Mouse (Mus musculus): ENCODE data around the gene Schip1. TPM values are rescaled to one million over a fixed set of nuclear protein-coding genes. Genes with fewer than 3 reads are reported as not detected.

Gene Schip1
- polyA plus RNA-seq, 1 experiment: 8.0 TPM

DNA sequence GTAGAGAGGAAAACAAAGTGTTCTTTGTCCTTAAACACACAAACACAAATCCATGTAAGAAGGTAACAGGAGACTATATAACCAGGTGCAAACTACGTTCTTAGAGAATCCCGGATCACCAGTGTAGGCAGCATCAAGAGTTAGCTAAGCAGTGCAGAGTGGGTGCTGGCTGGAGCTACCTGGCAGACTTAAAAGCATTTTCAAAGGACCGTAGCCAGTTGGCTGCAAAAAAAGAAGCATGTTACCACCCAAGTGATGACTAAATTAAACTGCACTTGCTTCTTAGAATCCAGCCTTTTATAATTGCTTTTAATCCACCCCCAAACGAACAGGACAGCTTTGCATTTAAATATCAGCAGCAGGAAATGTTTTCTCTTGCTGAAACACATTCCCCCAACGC lies 402.0 kb downstream of the Schip1 start:
- 67% methylated on average over 5 of the region's 5 CpGs for WGBS
- no peak for TF ChIP-seq CTCF (IDR thresholded peaks at IDR 0.05; ENCODE audit: control insufficient read depth, insufficient read depth, low read length)
- no peak for TF ChIP-seq POLR2A (IDR thresholded peaks at IDR 0.05; ENCODE audit: borderline replicate concordance, control insufficient read depth, low read depth, low read length)
- Histone ChIP-seq H3K4me1 (ENCODE audit: control insufficient read depth, insufficient read depth, low read length) (no peaks in the 10 kb centered on the region), H3K27ac (ENCODE audit: control insufficient read depth, insufficient read depth, low read depth, low read length, poor library complexity) (no peak overlapping the region), H3K4me3 (replicated peaks; ENCODE audit: control insufficient read depth, low read depth, low read length) (no peak overlapping the region)

DNA sequence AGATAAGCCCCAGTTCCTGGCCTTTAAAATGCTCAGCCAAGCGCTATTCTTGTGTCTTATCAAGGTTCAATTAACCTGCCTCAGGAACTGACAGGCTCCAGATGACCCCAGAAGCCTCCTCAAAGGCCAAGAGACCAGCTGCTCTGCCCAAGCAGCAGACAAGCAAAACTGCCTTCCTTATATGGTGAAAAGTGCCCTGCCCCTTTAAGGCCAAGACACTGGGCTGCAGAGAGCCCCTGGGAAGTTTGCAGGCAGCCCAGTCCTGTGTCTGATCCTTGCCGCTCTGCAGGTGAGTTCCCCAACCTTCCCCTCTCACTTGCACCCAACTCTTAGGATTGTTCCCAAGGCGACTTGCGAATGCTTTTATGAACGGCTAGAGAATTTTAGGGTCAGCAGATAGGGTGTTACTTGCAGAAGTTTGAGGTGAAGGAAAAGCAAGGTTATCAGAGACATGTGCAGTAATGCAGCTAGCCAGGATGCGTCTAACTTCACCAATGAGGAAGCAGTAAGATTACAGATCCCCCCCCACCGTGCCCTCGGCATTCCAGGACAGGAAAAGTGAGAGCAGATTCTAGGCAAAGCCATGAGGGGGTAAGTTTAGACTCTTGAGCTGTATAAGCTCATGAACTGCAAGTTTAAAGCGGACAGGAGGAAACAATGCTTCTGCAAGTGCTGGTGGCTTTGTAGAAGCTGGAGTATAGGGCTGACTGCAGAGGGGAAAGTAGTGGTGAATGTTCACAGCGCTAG lies 403.5 kb downstream of the Schip1 start:
- Histone ChIP-seq H3K4me3 (replicated peaks; ENCODE audit: control insufficient read depth, low read depth, low read length) (no peak overlapping the region), H3K27ac (ENCODE audit: control insufficient read depth, insufficient read depth, low read depth, low read length, poor library complexity) (no peak overlapping the region), H3K4me1 (ENCODE audit: control insufficient read depth, insufficient read depth, low read length) (no peaks in the 10 kb centered on the region)
- no peak for TF ChIP-seq POLR2A (IDR thresholded peaks at IDR 0.05; ENCODE audit: borderline replicate concordance, control insufficient read depth, low read depth, low read length)
- 16% methylated on average over 10 of the region's 10 CpGs for WGBS

GRCm38 (mm10) chr3:68469643-68470042 lies 405.0 kb downstream of the Schip1 start:
- TF ChIP-seq POLR2A (IDR thresholded peaks at IDR 0.05; ENCODE audit: borderline replicate concordance, control insufficient read depth, low read depth, low read length) (no peak), CTCF (IDR thresholded peaks at IDR 0.05; ENCODE audit: control insufficient read depth, insufficient read depth, low read length) (no peak)

DNA sequence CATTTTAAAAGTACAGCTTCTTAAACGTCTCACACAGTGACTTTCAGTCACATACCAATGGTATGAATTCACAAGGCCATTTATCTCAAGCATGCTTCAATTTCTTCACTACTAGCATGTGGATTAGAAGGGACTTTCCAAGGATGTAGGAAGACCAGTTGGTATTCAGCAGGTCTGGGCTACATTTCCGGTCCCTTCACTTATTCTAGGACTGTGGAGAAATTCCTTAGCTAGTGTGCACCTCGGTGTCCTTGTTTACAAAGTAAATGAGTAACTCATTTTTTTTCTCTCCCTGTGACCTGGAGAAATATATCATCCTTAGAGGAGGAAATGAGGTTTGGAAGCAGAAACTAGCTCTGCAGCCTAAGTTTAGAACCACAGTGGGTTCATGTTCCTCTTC lies 405.5 kb downstream of the Schip1 start:
- WGBS: 60% methylated on average over 3 of the region's 3 CpGs

More at GRCm38 (mm10) chr3:68469643-68470042, 405.0 kb downstream of the Schip1 start:
- H3K27ac ChIP-seq (ENCODE audit: control insufficient read depth, insufficient read depth, low read depth, low read length, poor library complexity): no peak overlapping the region
- 85% methylated on average over 1 of the region's 1 CpGs for WGBS
- no peak overlapping the region for H3K4me3 ChIP-seq (replicated peaks; ENCODE audit: control insufficient read depth, low read depth, low read length)
- H3K4me1 ChIP-seq (ENCODE audit: control insufficient read depth, insufficient read depth, low read length): no peaks in the 10 kb centered on the region

GRCm38 (mm10) chr3:68470622-68471021 lies 406.0 kb downstream of the Schip1 start:
- Histone ChIP-seq H3K4me3 (replicated peaks; ENCODE audit: control insufficient read depth, low read depth, low read length) (no peak overlapping the region), H3K27ac (ENCODE audit: control insufficient read depth, insufficient read depth, low read depth, low read length, poor library complexity) (no peak overlapping the region), H3K4me1 (ENCODE audit: control insufficient read depth, insufficient read depth, low read length) (no peaks in the 10 kb centered on the region)
- TF ChIP-seq CTCF (IDR thresholded peaks at IDR 0.05; ENCODE audit: control insufficient read depth, insufficient read depth, low read length) (no peak), POLR2A (IDR thresholded peaks at IDR 0.05; ENCODE audit: borderline replicate concordance, control insufficient read depth, low read depth, low read length) (no peak)
- WGBS: 66% methylated on average over 5 of the region's 5 CpGs

More for the DNA sequence above, 405.5 kb downstream of the Schip1 start:
- no peak overlapping the region for H3K27ac ChIP-seq (ENCODE audit: control insufficient read depth, insufficient read depth, low read depth, low read length, poor library complexity)
- H3K4me1 ChIP-seq (ENCODE audit: control insufficient read depth, insufficient read depth, low read length): no peaks in the 10 kb centered on the region
- TF ChIP-seq POLR2A (IDR thresholded peaks at IDR 0.05; ENCODE audit: borderline replicate concordance, control insufficient read depth, low read depth, low read length) (no peak), CTCF (IDR thresholded peaks at IDR 0.05; ENCODE audit: control insufficient read depth, insufficient read depth, low read length) (no peak)
- no peak overlapping the region for H3K4me3 ChIP-seq (replicated peaks; ENCODE audit: control insufficient read depth, low read depth, low read length)

DNA sequence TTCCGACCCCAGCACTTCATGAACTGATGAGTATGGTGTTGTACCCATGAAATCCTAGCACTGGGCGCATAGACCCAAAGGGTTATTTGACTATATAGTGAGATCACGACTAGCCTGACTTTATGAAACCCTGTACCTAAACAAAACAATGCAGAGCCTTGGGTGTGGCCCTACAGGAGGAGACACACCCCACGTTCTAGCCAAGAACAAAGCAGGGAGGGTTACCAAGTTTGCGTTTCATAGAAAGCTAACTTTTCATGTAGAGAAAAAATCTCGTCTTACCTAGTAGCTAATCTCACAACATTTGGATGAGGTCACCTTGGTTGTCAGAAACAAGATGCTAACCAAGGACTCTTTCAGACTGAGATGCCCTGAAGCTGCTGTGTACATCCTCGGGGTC lies 411.7 kb downstream of the Schip1 start:
- H3K27ac ChIP-seq (ENCODE audit: control insufficient read depth, insufficient read depth, low read depth, low read length, poor library complexity): no peak overlapping the region
- H3K4me1 ChIP-seq (ENCODE audit: control insufficient read depth, insufficient read depth, low read length): no peaks in the 10 kb centered on the region
- no peak for TF ChIP-seq CTCF (IDR thresholded peaks at IDR 0.05; ENCODE audit: control insufficient read depth, insufficient read depth, low read length)
- no peak for TF ChIP-seq POLR2A (IDR thresholded peaks at IDR 0.05; ENCODE audit: borderline replicate concordance, control insufficient read depth, low read depth, low read length)
- no peak overlapping the region for H3K4me3 ChIP-seq (replicated peaks; ENCODE audit: control insufficient read depth, low read depth, low read length)
- 75% methylated on average over 7 of the region's 7 CpGs for WGBS

GRCm38 (mm10) chr3:68477478-68477877 lies 412.9 kb downstream of the Schip1 start:
- Histone ChIP-seq H3K4me1 (ENCODE audit: control insufficient read depth, insufficient read depth, low read length) (no peaks in the 10 kb centered on the region), H3K27ac (ENCODE audit: control insufficient read depth, insufficient read depth, low read depth, low read length, poor library complexity) (no peak overlapping the region), H3K4me3 (replicated peaks; ENCODE audit: control insufficient read depth, low read depth, low read length) (no peak overlapping the region)
- TF ChIP-seq CTCF (IDR thresholded peaks at IDR 0.05; ENCODE audit: control insufficient read depth, insufficient read depth, low read length): no peak
- no peak for TF ChIP-seq POLR2A (IDR thresholded peaks at IDR 0.05; ENCODE audit: borderline replicate concordance, control insufficient read depth, low read depth, low read length)
- WGBS: 63% methylated on average over 2 of the region's 2 CpGs

GRCm38 (mm10) chr3:68479266-68479665 lies 414.7 kb downstream of the Schip1 start:
- TF ChIP-seq CTCF (IDR thresholded peaks at IDR 0.05; ENCODE audit: control insufficient read depth, insufficient read depth, low read length) (no peak), POLR2A (IDR thresholded peaks at IDR 0.05; ENCODE audit: borderline replicate concordance, control insufficient read depth, low read depth, low read length) (no peak)
- H3K27ac ChIP-seq (ENCODE audit: control insufficient read depth, insufficient read depth, low read depth, low read length, poor library complexity): no peak overlapping the region
- no peaks in the 10 kb centered on the region for H3K4me1 ChIP-seq (ENCODE audit: control insufficient read depth, insufficient read depth, low read length)
- 82% methylated on average over 6 of the region's 6 CpGs for WGBS
- no peak overlapping the region for H3K4me3 ChIP-seq (replicated peaks; ENCODE audit: control insufficient read depth, low read depth, low read length)

GRCm38 (mm10) chr3:68483517-68483916 lies 418.9 kb downstream of the Schip1 start:
- WGBS: 92% methylated on average over 3 of the region's 3 CpGs
- TF ChIP-seq CTCF (IDR thresholded peaks at IDR 0.05; ENCODE audit: control insufficient read depth, insufficient read depth, low read length) (no peak), POLR2A (IDR thresholded peaks at IDR 0.05; ENCODE audit: borderline replicate concordance, control insufficient read depth, low read depth, low read length) (no peak)

More at GRCm38 (mm10) chr3:68483517-68483916, 418.9 kb downstream of the Schip1 start:
- Histone ChIP-seq H3K27ac (ENCODE audit: control insufficient read depth, insufficient read depth, low read depth, low read length, poor library complexity) (no peak overlapping the region), H3K4me3 (replicated peaks; ENCODE audit: control insufficient read depth, low read depth, low read length) (no peak overlapping the region), H3K4me1 (ENCODE audit: control insufficient read depth, insufficient read depth, low read length) (no peaks in the 10 kb centered on the region)

Measured in bone marrow, adult 2 months (tissue).